Mouse (Mus musculus): ENCODE measurements around the gene Ooep.
"Not testable (repeated sequence)": the region's sequence is repeated elsewhere in the genome, so short reads cannot be mapped to it uniquely, and the experiment has no call there.

Ooep gene

DNA sequence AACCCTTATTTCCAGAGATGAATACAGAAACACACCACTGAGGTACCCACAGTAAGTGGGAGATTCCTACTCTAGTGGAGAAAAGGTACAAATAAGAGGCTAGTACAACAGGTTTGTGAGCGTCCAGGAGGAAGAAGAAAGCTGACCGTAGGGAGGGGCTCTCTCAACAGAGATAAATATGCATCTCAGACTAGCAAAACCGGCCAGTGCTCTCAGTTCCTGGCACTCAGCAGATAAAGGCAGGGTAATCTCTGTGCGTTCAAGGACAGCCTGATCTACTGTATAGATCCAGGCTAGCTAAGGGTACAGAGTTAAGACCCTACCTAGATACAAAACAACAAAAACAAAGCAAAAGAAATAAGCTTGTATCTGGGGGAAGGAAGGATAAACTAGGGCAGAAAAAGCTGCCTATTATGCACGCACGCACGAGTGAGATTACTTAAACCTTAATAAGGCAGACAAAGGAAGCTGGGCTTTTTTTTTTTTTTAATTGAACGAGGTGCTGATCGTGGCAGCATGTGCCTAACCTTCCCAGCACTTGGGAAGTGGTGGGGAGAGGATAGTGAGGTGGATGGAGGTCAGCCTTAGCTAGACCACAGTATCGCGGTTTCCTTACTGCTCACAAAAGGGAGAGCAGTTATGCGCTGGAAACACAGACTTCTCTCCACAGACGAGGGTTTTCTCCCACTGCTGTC, 12.5 kb downstream of the Ooep start:
- DNase-seq: no peak

GRCm38 (mm10) chr9:78364701-78365100, 13.8 kb downstream of the Ooep start:
- no peak for DNase-seq

DNA sequence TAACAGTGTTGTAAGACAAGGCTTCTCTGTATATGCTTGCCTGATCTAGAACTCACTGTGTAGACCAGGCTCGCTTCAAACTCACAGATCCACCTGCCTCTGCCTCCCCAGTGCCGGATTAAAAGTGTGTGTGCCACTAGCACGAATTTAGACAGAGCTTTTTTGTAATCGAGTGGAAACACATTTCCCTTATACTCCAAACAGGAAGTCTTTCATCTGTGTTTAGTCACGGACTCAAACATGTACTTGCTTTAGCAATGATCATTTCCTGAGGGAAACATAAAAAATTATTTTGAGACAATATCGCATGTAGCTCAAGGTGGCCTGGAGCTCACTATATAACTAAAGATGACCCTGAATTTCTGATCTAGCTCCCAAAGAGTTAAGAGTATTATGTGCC, 15.2 kb downstream of the Ooep start:
- no peak for DNase-seq

DNA sequence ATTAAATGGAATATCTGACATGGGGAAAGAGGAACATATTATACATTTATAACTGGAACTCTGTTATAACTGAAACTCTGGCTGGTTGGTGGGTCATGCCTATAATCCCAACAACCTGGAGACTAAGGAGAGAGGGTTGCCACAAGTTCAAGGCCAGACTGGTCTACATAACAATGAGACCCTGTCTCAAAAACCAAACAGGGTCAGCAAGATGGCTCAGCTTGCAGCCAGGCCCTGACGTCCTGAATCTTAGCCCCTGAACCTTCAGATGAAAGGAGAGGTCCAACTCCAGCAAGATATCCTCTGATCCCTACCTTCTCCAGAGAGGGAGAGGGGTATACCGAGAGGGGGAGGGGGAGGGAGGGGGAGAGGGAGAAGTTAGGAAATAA, 18.0 kb downstream of the Ooep start:
- no peak for DNase-seq

DNA sequence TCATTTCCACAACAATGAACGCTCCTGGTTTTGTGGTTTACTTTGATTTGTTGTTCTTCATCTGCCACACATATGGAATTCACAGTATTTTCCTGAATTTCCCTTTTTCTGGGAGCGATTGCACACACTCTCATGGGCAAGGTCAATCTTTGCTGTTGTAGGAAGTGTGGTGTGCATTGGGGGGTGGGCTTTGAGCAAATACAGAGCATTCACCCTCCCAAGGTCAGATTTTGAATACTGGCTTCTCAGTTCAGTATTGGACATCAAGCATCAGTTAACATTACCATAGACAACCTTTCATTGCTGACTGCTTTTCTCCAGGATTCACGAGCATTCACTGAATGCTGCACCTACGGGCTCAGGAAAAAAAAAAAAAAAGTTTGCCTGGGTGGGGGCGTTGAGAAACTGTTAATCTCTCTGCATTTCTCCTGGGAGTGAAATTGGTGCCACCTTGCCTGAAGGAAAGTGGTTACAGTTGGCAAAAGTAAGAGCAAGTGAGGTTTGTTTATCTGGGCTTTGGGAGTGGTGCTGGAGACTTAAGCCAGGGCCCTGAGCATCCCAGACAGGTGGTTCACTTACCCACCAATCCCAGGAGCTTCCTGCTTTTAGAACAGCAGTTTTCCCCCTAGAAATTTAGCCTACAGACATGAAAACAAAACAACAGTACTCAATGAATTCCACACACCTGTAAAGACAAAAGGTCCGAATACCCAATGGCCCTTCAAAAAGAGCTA, 18.6 kb downstream of the Ooep start:
- DNase-seq: no peak

- DNase-seq: peak; percentile 73
These were observed 20.5 kb downstream of the Ooep start for GRCm38 (mm10) chr9:78358053-78358452.

- no peak for DNase-seq
These were observed 22.9 kb downstream of the Ooep start, which contains the start of gene Gsta2 for GRCm38 (mm10) chr9:78355611-78356010. Gene Gsta2, minus strand, starts transcription at chr9:78355788.

GRCm38 (mm10) chr9:78354665-78355578, 23.6 kb downstream of the Ooep start:
- DNase-seq: peak; percentile 83

DNA sequence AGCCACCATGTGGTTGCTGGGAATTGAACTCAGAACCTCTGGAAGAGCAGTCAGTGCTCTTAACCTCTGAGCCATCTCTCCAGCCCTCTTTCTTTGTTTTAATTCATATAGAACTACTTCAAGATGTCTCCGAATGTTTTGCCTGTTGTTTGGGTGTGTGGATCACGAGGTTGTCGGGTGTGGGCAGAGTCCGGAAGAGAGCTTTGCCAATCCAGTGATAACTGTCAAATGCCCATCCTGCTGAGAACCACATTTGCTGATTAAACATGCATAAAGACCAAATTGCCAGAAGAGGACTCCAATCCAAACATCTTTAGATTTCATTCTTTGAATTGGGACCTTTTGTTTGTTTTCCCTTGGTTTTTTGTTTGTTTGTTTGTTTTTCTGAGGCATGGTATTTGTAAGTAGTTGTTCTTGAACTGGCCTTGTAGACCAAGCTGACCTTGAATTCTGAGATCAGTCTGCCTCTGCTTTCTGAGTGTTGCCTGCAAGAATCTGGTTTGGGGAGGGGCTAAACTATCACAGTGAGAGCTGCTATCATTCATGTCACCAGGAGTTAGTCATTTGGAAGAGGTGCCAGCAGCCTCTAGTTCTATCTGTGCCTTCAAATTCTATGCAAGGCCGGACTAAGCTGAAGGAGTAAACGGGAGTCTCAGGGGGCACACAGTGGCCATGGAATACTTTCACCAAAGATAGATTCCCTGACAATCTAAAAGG, 26.9 kb downstream of the Ooep start:
- DNase-seq: no peak

GRCm38 (mm10) chr9:78350007-78350406, 28.5 kb downstream of the Ooep start:
- not testable (repeated sequence) for DNase-seq

GRCm38 (mm10) chr9:78349141-78349540, 29.4 kb downstream of the Ooep start:
- peak; percentile 58 for DNase-seq

GRCm38 (mm10) chr9:78348206-78349004, 30.1 kb downstream of the Ooep start:
- DNase-seq: peak; percentile 97

DNA sequence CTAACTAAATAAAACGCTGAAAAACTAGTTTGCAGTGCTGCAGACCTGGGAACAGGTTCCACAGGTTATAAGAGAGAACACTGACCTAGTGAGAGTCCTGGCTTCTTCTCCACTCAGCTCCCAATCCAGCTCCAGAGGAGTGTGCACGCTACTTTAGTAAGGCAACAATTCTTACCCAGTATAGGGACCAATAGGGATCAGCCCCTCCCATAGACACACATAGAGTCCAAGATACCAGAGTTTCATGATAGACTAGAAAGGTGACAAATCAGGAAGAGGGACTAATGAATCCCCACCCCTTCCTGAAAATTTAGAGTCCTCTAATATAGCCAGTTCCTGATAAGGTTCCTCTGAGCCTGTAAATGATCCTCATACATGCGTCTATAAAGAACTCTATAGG, 31.5 kb downstream of the Ooep start:
- peak; percentile 40 for DNase-seq

- not testable (repeated sequence) for DNase-seq
These were observed 33.3 kb downstream of the Ooep start for GRCm38 (mm10) chr9:78345235-78345634.

DNA sequence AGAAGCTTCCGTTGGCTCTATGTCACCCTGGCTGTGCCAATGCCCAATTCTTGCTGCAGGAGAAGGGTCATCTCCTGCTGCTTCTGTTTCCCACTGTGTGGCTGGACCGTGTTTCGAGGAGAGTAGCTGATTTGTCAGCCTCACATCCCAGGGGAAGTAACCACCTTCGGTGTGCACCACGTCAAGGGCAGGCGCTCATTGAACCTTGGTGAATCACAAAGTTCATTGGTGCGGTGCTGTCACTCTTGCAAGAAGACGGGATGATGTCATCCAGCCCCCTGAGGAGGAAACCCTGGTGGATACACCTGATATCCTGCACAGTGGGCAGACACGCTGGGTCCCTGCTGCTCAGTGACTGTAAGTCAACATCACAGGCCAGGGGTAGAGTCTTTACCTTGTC, 35.5 kb downstream of the Ooep start:
- peak; percentile 55 for DNase-seq

DNA sequence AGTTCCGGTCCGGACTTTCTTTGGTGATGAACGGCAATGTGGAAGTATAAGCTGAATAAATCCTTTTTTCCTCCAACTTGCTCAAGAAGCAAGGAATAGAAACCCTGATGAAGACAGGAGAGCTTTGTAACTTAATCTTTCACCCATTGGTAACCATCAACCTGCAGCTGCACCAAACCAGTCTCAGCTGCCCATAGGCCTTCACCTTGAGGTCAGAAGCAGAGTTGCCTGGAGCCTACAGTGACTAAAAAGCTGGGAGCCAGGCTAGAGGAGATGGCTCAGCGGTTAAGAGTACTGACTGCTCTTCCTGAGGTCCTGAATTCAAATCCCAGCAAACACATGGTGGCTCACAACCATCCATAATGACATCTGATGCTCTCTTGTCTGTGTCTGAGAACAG, 36.0 kb downstream of the Ooep start:
- peak; percentile 40 for DNase-seq

DNA sequence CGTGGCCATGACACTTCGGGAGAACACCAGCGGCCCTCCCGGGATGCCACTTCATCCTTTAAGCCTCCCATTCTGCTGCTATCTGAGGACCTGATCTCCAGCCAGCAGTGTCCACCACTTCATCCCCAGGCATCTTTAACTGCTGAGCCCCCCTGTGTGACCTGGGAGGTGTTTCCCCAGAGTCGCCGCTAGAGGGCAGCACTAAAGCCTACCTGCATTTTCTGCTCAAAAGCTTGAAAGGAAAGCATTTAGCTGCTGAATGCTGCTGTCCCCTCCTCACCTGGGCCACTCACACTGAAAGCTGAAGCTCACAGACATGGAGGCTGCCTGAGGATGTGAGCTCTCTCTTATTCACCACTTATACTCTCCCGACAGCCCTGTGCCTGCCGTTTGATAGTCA, 38.2 kb downstream of the Ooep start:
- peak; percentile 36 for DNase-seq

DNA sequence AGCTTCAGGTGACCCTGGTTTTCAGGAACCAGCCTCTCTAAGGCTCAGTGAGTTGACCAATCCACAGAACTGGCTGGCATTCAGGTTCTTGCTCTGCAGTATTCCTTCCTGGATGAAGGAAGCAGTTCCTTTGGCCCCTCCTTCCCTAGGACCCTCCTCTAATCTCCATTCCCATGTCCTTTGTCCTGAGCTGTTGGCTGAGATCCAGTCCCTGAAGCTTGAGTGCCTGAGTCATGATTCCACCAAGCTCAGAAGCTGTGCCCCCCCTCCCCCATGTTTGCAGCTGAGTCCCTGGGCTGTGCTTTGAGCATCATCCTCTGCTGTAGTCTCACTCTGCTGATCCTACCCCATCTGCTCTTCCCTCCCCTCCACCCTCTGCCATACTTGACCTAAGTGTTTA, 41.5 kb downstream of the Ooep start:
- DNase-seq: not testable (repeated sequence)

DNA sequence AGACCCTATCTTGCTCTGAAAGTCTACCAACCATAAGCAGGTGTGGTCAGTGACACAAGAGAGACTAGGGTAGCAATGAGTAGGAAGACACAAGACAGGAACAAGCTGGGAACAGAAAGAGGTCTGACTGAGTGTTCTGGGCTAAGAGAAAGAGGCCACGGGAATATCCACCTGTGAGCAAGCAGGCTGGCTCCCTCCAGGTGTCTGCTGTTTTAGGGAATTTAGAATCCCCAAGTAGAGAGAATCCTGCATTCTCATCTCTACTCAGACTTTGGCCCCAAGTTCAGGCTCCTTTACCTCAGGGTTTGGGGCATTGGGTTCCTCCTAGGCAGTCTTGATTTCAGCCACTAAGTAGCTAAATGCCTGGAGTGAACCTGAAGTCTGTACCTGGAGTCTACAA, 51.2 kb downstream of the Ooep start, which contains the start of gene Omt2b:
Gene Omt2b, plus strand, starts transcription at position 301 of the 400 bp plus-strand sequence.
- not testable (repeated sequence) for DNase-seq

All from kidney, adult 9 months (tissue).